Mouse (Mus musculus) liver, embryonic 14.5 days (tissue): ENCODE measurements around the gene Mogs. TPM values are rescaled to one million over a fixed set of nuclear protein-coding genes. Genes with fewer than 3 reads are reported as not detected.

ENCODE experiments used
- ATAC-seq: fragments of 200-750 bp; cut with Nextera tagmentation; 2 replicates; pipeline ENCODE4 v1.8.0; 2017; ENCODE audit warnings: moderate number of reproducible peaks, mild to moderate bottlenecking, moderate library complexity; ENCODE audit not compliant: insufficient read depth
- DNase-seq, 3 experiments: peaks; one replicate each; pipeline ENCODE4 v3.0.0-alpha.2; 2012 to 2013; ENCODE audit warnings: low read depth in 3 of 3, low spot score in 3 of 3
- H3K27ac ChIP-seq: fragments of 300-500 bp; sonication (generic); 2 replicates; pipeline ENCODE4 v1.5.1; 2014; ENCODE audit warnings: moderate library complexity, mild to moderate bottlenecking, control low read depth, inconsistent platforms
- H3K27me3 ChIP-seq: fragments of 300-500 bp; sonication (generic); 2 replicates; pipeline ENCODE4 v1.6.1; 2014; ENCODE audit warnings: mild to moderate bottlenecking, low read length, moderate library complexity; ENCODE audit not compliant: control insufficient read depth, insufficient read depth
- H3K36me3 ChIP-seq: fragments of 300-500 bp; sonication (generic); replicated peaks from 2 replicates; pipeline ENCODE4 v1.6.1; 2014; ENCODE audit warnings: low read depth; ENCODE audit not compliant: control insufficient read depth, insufficient read depth
- H3K4me1 ChIP-seq, 2 experiments: fragments of 200-500 bp in 1 of 2; fragments of 300-500 bp in 1 of 2; sonication (generic) in 1 of 2; replicated peaks; 2 replicates each; pipeline ENCODE4 v1.6.1; 2012 to 2014; ENCODE audit warnings: antibody characterized with exemption in 1 of 2, inconsistent platforms in 1 of 2, low read length in 1 of 2; ENCODE audit not compliant: control insufficient read depth in 2 of 2, insufficient read depth in 2 of 2
- H3K4me2 ChIP-seq: fragments of 300-500 bp; sonication (generic); 2 replicates; pipeline ENCODE4 v1.6.1; 2014; ENCODE audit warnings: low read depth, mild to moderate bottlenecking, control low read depth, moderate library complexity
- H3K4me3 ChIP-seq, 2 experiments: fragments of 200-500 bp in 1 of 2; fragments of 300-500 bp in 1 of 2; sonication (generic) in 1 of 2; 2 replicates each; pipeline ENCODE4 v1.5.1; 2012 to 2014; ENCODE audit warnings: low read depth in 2 of 2, low read length in 2 of 2, mild to moderate bottlenecking in 2 of 2, control low read depth in 1 of 2, inconsistent platforms in 1 of 2, moderate library complexity in 1 of 2; ENCODE audit not compliant: insufficient read depth in 1 of 2
- H3K9ac ChIP-seq: fragments of 300-500 bp; sonication (generic); replicated peaks from 2 replicates; pipeline ENCODE4 v1.6.1; 2014; ENCODE audit warnings: mild to moderate bottlenecking, control low read depth, moderate library complexity
- H3K9me3 ChIP-seq: fragments of 300-500 bp; sonication (generic); 2 replicates; pipeline ENCODE4 v1.6.1; 2016; ENCODE audit warnings: low read length, mixed read lengths; ENCODE audit not compliant: control insufficient read depth
- CTCF ChIP-seq: IDR thresholded peaks from 2 replicates; pipeline ENCODE4 v1.5.1; 2016; ENCODE audit warnings: antibody characterized with exemption, low read depth, control low read depth
- EP300 ChIP-seq: IDR thresholded peaks from 2 replicates; pipeline ENCODE4 v1.6.1; 2016; ENCODE audit warnings: antibody characterized with exemption, low read depth
- WGBS: fragments of 180-500 bp; shearing (Covaris S2); extraction: QIAGEN DNeasy Blood & Tissue Kit; methylation state at CpG from one replicate; pipeline ENCODE4 v1.1.7; 2014; ENCODE audit not compliant: insufficient replicate concordance; 5-methylcytosine and 5-hydroxymethylcytosine counted together
- polyA plus RNA-seq, 2 experiments: library from polyadenylated mRNA; depleted of rRNA in 1 of 2; stranded (reverse) in 1 of 2; unstranded in 1 of 2; fragments of >200 nt; fragmentation: Nextera tagmentation in 1 of 2; extraction: Ambion mirVana in 1 of 2; gene quantifications; 2 replicates each; pipeline versions ENCODE4 v1.2.1 to v1.2.3; 2012 to 2014

Mogs gene
- polyA plus RNA-seq, 2 experiments: 28.2 to 36.9 TPM

- H3K4me1 ChIP-seq: peaks cover 22 to 32% of the 10 kb centered on the region in 2 experiments
- H3K9me3 ChIP-seq: no peaks in the 10 kb centered on the region
- peaks cover 4% of the 10 kb centered on the region for H3K36me3 ChIP-seq
- H3K4me2 ChIP-seq: no peak overlapping the region; the same call in 1 of the 2 replicates
- no peak overlapping the region for H3K4me3 ChIP-seq
- WGBS: 63% methylated on average over 14 of the region's 14 CpGs
- DNase-seq (no peak), ATAC-seq (no peak)
- no peaks in the 10 kb centered on the region for H3K27me3 ChIP-seq
- no peak overlapping the region for H3K9ac ChIP-seq
- TF ChIP-seq CTCF: no peak
- no peak for TF ChIP-seq EP300
- H3K27ac ChIP-seq: no peak overlapping the region
These were observed 3.8 kb downstream of the Mogs start for GRCm38 (mm10) chr6:83118825-83119733.

GRCm38 (mm10) chr6:83119734-83120051, 4.4 kb downstream of the Mogs start:
- DNase-seq: no peak
- TF ChIP-seq EP300 (no peak), CTCF (no peak)
- Histone ChIP-seq H3K4me3 (no peak overlapping the region), H3K4me1 (peaks cover 22 to 30% of the 10 kb centered on the region in 2 experiments), H3K9ac (peak overlapping the region; percentile 6; the same call in 1 of the 2 replicates), H3K27me3 (no peaks in the 10 kb centered on the region), H3K9me3 (no peaks in the 10 kb centered on the region), H3K27ac (no peak overlapping the region; the same call in 1 of the 2 replicates), H3K4me2 (peak overlapping the region; percentile 96), H3K36me3 (peaks cover 4% of the 10 kb centered on the region)
- WGBS: 76% methylated on average over 7 of the region's 7 CpGs
- ATAC-seq: no peak

GRCm38 (mm10) chr6:83120930-83121862, 5.9 kb downstream of the Mogs start, which contains the start of gene Wbp1:
Wbp1 (minus strand) TSS chr6:83121559.
- Histone ChIP-seq H3K4me2 (peak within 1 kb of the TSS; percentile 96), H3K9me3 (no peaks in the 10 kb centered on the region), H3K36me3 (peaks cover 4% of the 10 kb centered on the region), H3K27ac (peak within 1 kb of the TSS; percentile 84), H3K9ac (peak within 1 kb of the TSS; percentile 82), H3K4me1 (peaks cover 20 to 34% of the 10 kb centered on the region in 2 experiments), H3K4me3 (peak within 1 kb of the TSS; percentile 67 to 91), H3K27me3 (no peaks in the 10 kb centered on the region)
- TF ChIP-seq EP300 (no peak), CTCF (0 out of 2 replicates have a peak, but pooled peaks have one; percentile 7)
- DNase-seq (peak; percentile 98 to 99 (median 99)), ATAC-seq (peak; percentile 92)
- under 1% methylated on average over 38 of the region's 38 CpGs for WGBS

- ATAC-seq (peak; percentile 46), DNase-seq (no peak)
- peak overlapping the region; percentile 67 to 91 for H3K4me3 ChIP-seq
- 3% methylated on average over 52 of the region's 52 CpGs for WGBS
- H3K4me1 ChIP-seq: peaks cover 20 to 30% of the 10 kb centered on the region in 2 experiments
- peak overlapping the region; percentile 84 for H3K27ac ChIP-seq
- peaks cover 4% of the 10 kb centered on the region for H3K36me3 ChIP-seq
- H3K27me3 ChIP-seq: no peaks in the 10 kb centered on the region
- no peaks in the 10 kb centered on the region for H3K9me3 ChIP-seq
- H3K9ac ChIP-seq: peak overlapping the region; percentile 71
- peak overlapping the region; percentile 96 for H3K4me2 ChIP-seq
- TF ChIP-seq EP300 (no peak), CTCF (0 out of 2 replicates have a peak, but pooled peaks have one; percentile 15)
These were observed 6.8 kb downstream of the Mogs start for GRCm38 (mm10) chr6:83121863-83122710.
